Mouse (Mus musculus) thymus, adult 2 months (tissue): ENCODE results near the gene Alg12. TPM values are rescaled to one million over a fixed set of nuclear protein-coding genes. Genes with fewer than 3 reads are reported as not detected.
A peak's percentile ranks its signal among the peaks of the same experiment; 100 is the strongest.

Experiments
- DNase-seq: peaks from one replicate; pipeline ENCODE4 v3.0.0; 2021
- H3K27ac ChIP-seq: fragments of 200-500 bp; 2 replicates; pipeline ENCODE4 v1.5.1; 2012; ENCODE audit warnings: low read length, control low read depth; ENCODE audit not compliant: control insufficient read depth, insufficient read depth
- H3K27me3 ChIP-seq: fragments of 200-500 bp; 2 replicates; pipeline ENCODE4 v1.6.1; 2012; ENCODE audit warnings: mild to moderate bottlenecking, low read length, moderate library complexity, mixed read lengths; ENCODE audit not compliant: control insufficient read depth, insufficient read depth
- H3K36me3 ChIP-seq: fragments of 200-500 bp; 2 replicates; pipeline ENCODE4 v1.6.1; 2012; ENCODE audit warnings: mild to moderate bottlenecking, low read length, moderate library complexity; ENCODE audit not compliant: control insufficient read depth, insufficient read depth
- H3K4me1 ChIP-seq: fragments of 200-500 bp; replicated peaks from 2 replicates; pipeline ENCODE4 v1.6.1; 2012; ENCODE audit warnings: low read length; ENCODE audit not compliant: control insufficient read depth, insufficient read depth
- H3K4me3 ChIP-seq: fragments of 200-500 bp; 2 replicates; pipeline ENCODE4 v1.5.1; 2012; ENCODE audit warnings: mild to moderate bottlenecking, low read length, control low read depth, moderate library complexity; ENCODE audit not compliant: control insufficient read depth, insufficient read depth
- CTCF ChIP-seq: fragments of 200-500 bp; IDR thresholded peaks from 2 replicates; pipeline ENCODE4 v1.5.1; 2012; ENCODE audit warnings: mild to moderate bottlenecking, control low read depth, low read length, moderate library complexity, borderline replicate concordance; ENCODE audit not compliant: control insufficient read depth, poor library complexity, insufficient read depth; ENCODE audit errors: extremely low read depth
- POLR2A ChIP-seq: fragments of 200-500 bp; IDR thresholded peaks from 2 replicates; pipeline ENCODE4 v1.6.1; 2012; ENCODE audit warnings: mild to moderate bottlenecking, low read length, control low read depth, moderate library complexity; ENCODE audit not compliant: control insufficient read depth, poor library complexity, insufficient read depth; ENCODE audit errors: extremely low read depth
- WGBS: fragments of 180-500 bp; shearing (Covaris S2); methylation state at CpG from one replicate; pipeline ENCODE4 v1.1.7; 2018; 5-methylcytosine and 5-hydroxymethylcytosine counted together
- polyA plus RNA-seq: library from polyadenylated mRNA; depleted of rRNA; stranded (reverse); fragments of >200 nt; gene quantifications from 2 replicates; pipeline ENCODE4 v1.2.3, GENCODE M21; 2012

The Alg12 gene
- polyA plus RNA-seq, 1 experiment, result 25.1 TPM

DNA sequence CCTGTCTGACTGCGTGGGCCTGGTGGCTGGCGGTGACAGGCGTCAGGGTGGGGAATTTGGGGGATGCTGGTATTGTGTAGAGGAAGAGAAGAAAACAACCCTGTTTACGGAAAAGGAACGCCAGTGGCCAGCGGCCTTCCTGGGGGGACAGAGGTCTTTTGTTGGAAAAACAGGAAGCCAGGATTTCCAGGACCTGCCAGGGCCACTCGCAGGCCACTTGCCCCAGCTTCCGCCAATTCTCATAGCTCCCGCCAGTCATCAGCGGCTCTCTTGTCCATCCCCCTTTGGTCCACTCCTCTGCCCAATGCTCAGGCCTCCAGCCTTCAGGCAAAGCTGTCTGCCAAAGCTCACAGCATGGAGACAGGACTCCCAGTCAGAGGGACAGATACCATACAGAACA, 21.0 kb upstream of the Alg12 start:
- DNase-seq, result no peak
- WGBS, result 97% methylated on average over 10 of the region's 10 CpGs
- H3K27ac ChIP-seq, result no peak overlapping the region

DNA sequence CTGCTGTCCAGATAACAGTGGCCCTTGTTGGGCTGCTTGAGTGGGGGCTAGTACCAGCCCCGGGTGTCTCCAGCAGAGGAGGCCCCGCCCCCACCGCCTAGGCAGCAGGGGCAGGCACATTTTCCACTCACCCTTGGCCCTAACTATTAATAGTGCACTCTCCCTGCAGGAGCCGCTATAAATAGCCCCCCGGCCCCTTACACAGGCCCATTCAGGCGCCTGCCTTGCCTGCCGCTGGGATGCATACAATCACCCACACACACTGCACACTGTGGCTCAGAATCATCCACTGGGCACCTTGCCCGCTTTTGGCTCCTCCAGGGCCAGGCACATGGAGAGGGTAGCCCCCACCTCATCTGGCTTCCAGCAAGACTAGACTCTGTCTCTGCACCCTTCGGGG, 20.2 kb upstream of the Alg12 start:
- H3K27me3 ChIP-seq, result no peaks in the 10 kb centered on the region
- TF ChIP-seq CTCF (no peak), POLR2A (no peak)
- 84% methylated on average over 9 of the region's 9 CpGs for WGBS
- H3K27ac ChIP-seq, result no peak overlapping the region
- H3K4me1 ChIP-seq, result peaks cover 17% of the 10 kb centered on the region
- no peaks in the 10 kb centered on the region for H3K36me3 ChIP-seq
- no peak for DNase-seq
- no peak overlapping the region for H3K4me3 ChIP-seq

More for the DNA sequence above, 21.0 kb upstream of the Alg12 start:
- TF ChIP-seq POLR2A, result no peak
- no peak for TF ChIP-seq CTCF
- peaks cover 20% of the 10 kb centered on the region for H3K4me1 ChIP-seq
- H3K36me3 ChIP-seq, result no peaks in the 10 kb centered on the region
- no peak overlapping the region for H3K4me3 ChIP-seq
- H3K27me3 ChIP-seq, result no peaks in the 10 kb centered on the region

DNA sequence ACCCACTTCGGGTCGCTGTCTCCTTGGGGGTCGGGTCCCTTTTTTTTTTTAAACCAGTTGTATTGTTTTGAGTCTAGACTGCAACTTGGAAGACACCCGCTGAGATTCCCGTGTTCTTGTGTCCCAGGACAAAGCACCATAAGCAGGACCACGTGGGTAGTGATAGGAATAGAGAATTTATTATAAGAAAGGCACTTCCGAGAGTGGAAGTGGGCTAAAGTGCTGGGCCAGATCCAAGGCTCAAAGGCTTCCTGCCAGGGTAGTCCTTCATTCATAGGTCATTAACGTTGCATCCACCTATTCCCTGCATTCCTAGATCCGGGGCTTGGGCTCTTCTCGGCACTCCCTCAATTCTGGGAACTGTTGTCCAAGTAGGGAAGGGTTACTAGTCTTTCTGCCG, 18.9 kb upstream of the Alg12 start:
- TF ChIP-seq CTCF (no peak), POLR2A (no peak)
- H3K4me3 ChIP-seq, result no peak overlapping the region
- no peaks in the 10 kb centered on the region for H3K36me3 ChIP-seq
- H3K27me3 ChIP-seq, result no peaks in the 10 kb centered on the region
- no peak for DNase-seq
- H3K27ac ChIP-seq, result no peak overlapping the region
- peaks cover 10% of the 10 kb centered on the region for H3K4me1 ChIP-seq
- 7% methylated on average over 11 of the region's 11 CpGs for WGBS

- Histone ChIP-seq H3K4me1 (peaks cover 10% of the 10 kb centered on the region), H3K27ac (no peak overlapping the region), H3K27me3 (no peaks in the 10 kb centered on the region), H3K36me3 (no peaks in the 10 kb centered on the region), H3K4me3 (peak overlapping the region; percentile 61)
- TF ChIP-seq CTCF (no peak), POLR2A (no peak)
- DNase-seq, result peak; percentile 38
- WGBS, result 1% methylated on average over 39 of the region's 39 CpGs
Measured at GRCm38 (mm10) chr15:88837199-88837932, 18.2 kb upstream of the Alg12 start.

DNA sequence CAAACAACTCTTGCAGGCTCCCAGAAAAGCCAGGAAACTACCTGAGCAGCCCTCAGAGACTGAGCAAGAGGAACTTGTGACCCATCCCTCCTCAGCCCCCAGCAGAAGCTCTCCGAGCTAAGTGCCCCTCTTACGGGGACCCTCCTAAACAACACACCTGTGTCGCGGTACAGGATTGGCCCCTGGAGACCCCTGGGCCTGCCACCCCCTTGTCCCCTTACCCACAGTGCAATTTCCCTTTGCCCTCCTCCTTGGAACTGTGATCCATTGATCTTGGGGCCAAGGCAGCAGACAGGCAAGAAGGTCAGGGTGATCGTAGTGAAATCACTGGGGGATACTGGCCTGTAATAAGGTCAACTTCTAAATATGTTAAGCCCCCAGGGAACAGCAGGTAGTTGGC, 17.5 kb upstream of the Alg12 start:
- no peak overlapping the region for H3K4me3 ChIP-seq
- DNase-seq, result no peak
- TF ChIP-seq CTCF, result no peak
- no peak for TF ChIP-seq POLR2A
- H3K27ac ChIP-seq, result no peak overlapping the region
- H3K27me3 ChIP-seq, result no peaks in the 10 kb centered on the region
- H3K36me3 ChIP-seq, result no peaks in the 10 kb centered on the region
- 66% methylated on average over 5 of the region's 5 CpGs for WGBS
- H3K4me1 ChIP-seq, result peaks cover 10% of the 10 kb centered on the region

- Histone ChIP-seq H3K4me1 (peaks cover 10% of the 10 kb centered on the region), H3K4me3 (no peak overlapping the region), H3K27ac (no peak overlapping the region), H3K27me3 (no peaks in the 10 kb centered on the region), H3K36me3 (no peaks in the 10 kb centered on the region)
- 84% methylated on average over 6 of the region's 6 CpGs for WGBS
- no peak for DNase-seq
- TF ChIP-seq CTCF, result no peak
- no peak for TF ChIP-seq POLR2A
Measured at GRCm38 (mm10) chr15:88836031-88836430, 16.9 kb upstream of the Alg12 start.
